Mouse (Mus musculus) gastrocnemius, adult 2 months (tissue): ENCODE measurements around the gene Smim26. TPM values are rescaled to one million over a fixed set of nuclear protein-coding genes. Genes with fewer than 3 reads are reported as not detected.

Experiments
- DNase-seq: peaks from one replicate; pipeline ENCODE4 v3.0.0; 2022
- H3K27ac ChIP-seq: fragments of 200-600 bp; 2 replicates; pipeline ENCODE4 v1.8.1; 2022; ENCODE audit warnings: mild to moderate bottlenecking
- H3K4me3 ChIP-seq: fragments of 200-600 bp; 2 replicates; pipeline ENCODE4 v1.8.1; 2022; ENCODE audit warnings: mild to moderate bottlenecking, moderate library complexity
- CTCF ChIP-seq: fragments of 200-600 bp; IDR thresholded peaks from 2 replicates; pipeline ENCODE4 v1.8.1; 2022; ENCODE audit warnings: antibody characterized with exemption, mild to moderate bottlenecking, moderate library complexity
- intact Hi-C: fragments of 180-260 bp; cut with DNase I; formaldehyde crosslinking; loops from one replicate; pipeline ENCODE4 v1.15.1; 2025
- microRNA-seq: library from miRNA; unstranded; fragments of <30 nt; microRNA quantifications from one replicate; pipeline ENCODE4 v1.2.0, GENCODE M21; 2021
- total RNA-seq, 2 experiments: library from RNA; stranded (reverse); gene quantifications; 2 replicates each; pipeline ENCODE4 v1.2.3; 2021

Smim26 gene
- total RNA-seq, 2 experiments from 2014 or later: 76.4 to 95.3 TPM

GRCm38 (mm10) chr2:144638719-144639118, 44.9 kb downstream of the Smim26 start:
- Histone ChIP-seq H3K27ac (no peak overlapping the region), H3K4me3 (no peak overlapping the region)
- intact Hi-C loops: no loop called here
- TF ChIP-seq CTCF: peak; percentile 62
- peak; percentile 43 for DNase-seq

- H3K27ac ChIP-seq: no peak overlapping the region
- no peak overlapping the region for H3K4me3 ChIP-seq
- no peak for DNase-seq
- intact Hi-C loops: no loop called here
- TF ChIP-seq CTCF: no peak
Measured at GRCm38 (mm10) chr2:144640101-144640500, 46.2 kb downstream of the Smim26 start.

DNA sequence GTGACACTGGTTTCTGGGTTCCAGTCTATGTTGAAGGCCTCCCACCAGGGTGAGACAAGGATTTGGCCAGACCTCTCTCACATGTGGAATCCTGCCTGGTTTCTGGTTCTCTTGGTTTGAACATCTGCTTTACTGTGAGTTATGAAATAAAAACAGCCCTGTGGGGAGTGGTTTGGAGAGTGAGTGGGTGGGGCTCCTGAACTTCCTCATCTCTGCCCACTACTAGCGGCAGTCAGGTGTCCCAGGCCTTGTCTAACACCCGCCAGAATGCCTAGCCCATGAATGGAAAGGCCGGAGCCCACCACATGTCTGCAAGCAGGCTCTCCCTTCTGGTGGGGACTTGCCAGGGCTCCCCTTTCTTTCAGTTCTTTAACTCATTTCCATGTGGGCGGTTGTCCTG, 48.1 kb downstream of the Smim26 start:
- peak; percentile 41 for DNase-seq
- Histone ChIP-seq H3K4me3 (no peak overlapping the region), H3K27ac (peak overlapping the region; percentile 35)
- TF ChIP-seq CTCF: no peak
- intact Hi-C loops: no loop called here

Small RNA genes lying within 50 kb of the gene (microRNA-seq; reads per million reads assigned to microRNA genes)
- not detected for gene Gm24823

Other genes with a start within 250 kb of the Smim26 start
- 10 to 100 TPM; 21.3 to 25.4 TPM for gene Kat14, start 225.1 kb upstream of the Smim26 start, total RNA-seq
- 1 to 10 TPM; 5.2 to 8.4 TPM for gene Pet117, start 225.1 kb upstream of the Smim26 start, total RNA-seq
- under 1 TPM; 0.22 to 0.87 TPM for gene Dzank1, start 66.6 kb upstream of the Smim26 start, total RNA-seq
- 10 to 100 TPM in 1 of 2 experiments, 1 to 10 TPM in 1; 8.6 to 10.4 TPM for gene Polr3f, start 66.3 kb upstream of the Smim26 start, total RNA-seq
- gene Rbbp9, start 43.2 kb upstream of the Smim26 start, total RNA-seq: 1 to 10 TPM; 5.5 to 5.7 TPM
- 10 to 100 TPM; 11.4 to 12.5 TPM for gene Sec23b, start 37.8 kb upstream of the Smim26 start, total RNA-seq
- 10 to 100 TPM; 11.6 to 12.4 TPM for gene Dtd1, start 5.8 kb downstream of the Smim26 start, total RNA-seq
- gene Scp2d1, start 229.6 kb downstream of the Smim26 start, total RNA-seq: not detected